Mouse (Mus musculus) naive thymus-derived CD4-positive, alpha-beta T cell, adult 2 months (primary cell): ENCODE data around the gene Trub1.

Experiments used
- DNase-seq: peaks from one replicate; pipeline ENCODE4 v3.0.0-alpha.2; 2011; ENCODE audit warnings: low read depth

Gene Trub1

GRCm38 (mm10) chr19:57442936-57443657 is 9.6 kb upstream of the Trub1 start:
- DNase-seq: no peak

GRCm38 (mm10) chr19:57445049-57445448 is 7.7 kb upstream of the Trub1 start:
- no peak for DNase-seq

GRCm38 (mm10) chr19:57450849-57451248 is 1.9 kb upstream of the Trub1 start:
- DNase-seq: no peak

GRCm38 (mm10) chr19:57451762-57452161 is 950 bp upstream of the Trub1 start:
- DNase-seq: no peak

GRCm38 (mm10) chr19:57453218-57453600 is 497 bp downstream of the Trub1 start:
- DNase-seq: no peak

GRCm38 (mm10) chr19:57455286-57455960 is 2.7 kb downstream of the Trub1 start:
- DNase-seq: no peak

- DNase-seq: peak; percentile 86
Measured at GRCm38 (mm10) chr19:57457075-57457474, 4.4 kb downstream of the Trub1 start.

GRCm38 (mm10) chr19:57463741-57464140 is 11.0 kb downstream of the Trub1 start:
- DNase-seq: no peak

- no peak for DNase-seq
Measured at GRCm38 (mm10) chr19:57465742-57466141, 13.0 kb downstream of the Trub1 start.

- no peak for DNase-seq
Measured at GRCm38 (mm10) chr19:57471033-57471432, 18.3 kb downstream of the Trub1 start.

GRCm38 (mm10) chr19:57472169-57472568 is 19.5 kb downstream of the Trub1 start:
- DNase-seq: no peak

GRCm38 (mm10) chr19:57473301-57473700 is 20.6 kb downstream of the Trub1 start:
- no peak for DNase-seq

GRCm38 (mm10) chr19:57475298-57475697 is 22.6 kb downstream of the Trub1 start:
- DNase-seq: no peak

GRCm38 (mm10) chr19:57477310-57477709 is 24.6 kb downstream of the Trub1 start:
- DNase-seq: peak; percentile 81

- peak; percentile 65 for DNase-seq
Measured at GRCm38 (mm10) chr19:57478056-57478455, 25.3 kb downstream of the Trub1 start.

- DNase-seq: no peak
Measured at GRCm38 (mm10) chr19:57479886-57480655, 27.4 kb downstream of the Trub1 start.

GRCm38 (mm10) chr19:57481743-57482259 is 29.1 kb downstream of the Trub1 start:
- no peak for DNase-seq

- DNase-seq: peak; percentile 65
Measured at GRCm38 (mm10) chr19:57482815-57483214, 30.1 kb downstream of the Trub1 start.

- DNase-seq: no peak
Measured at GRCm38 (mm10) chr19:57487051-57487658, 34.4 kb downstream of the Trub1 start.

- DNase-seq: no peak
Measured at GRCm38 (mm10) chr19:57489527-57489926, 36.8 kb downstream of the Trub1 start.

- no peak for DNase-seq
Measured at GRCm38 (mm10) chr19:57491030-57491429, 38.3 kb downstream of the Trub1 start.

GRCm38 (mm10) chr19:57494020-57494419 is 41.3 kb downstream of the Trub1 start:
- no peak for DNase-seq
